Mouse (Mus musculus): ENCODE results near the gene Psg26.

DNA sequence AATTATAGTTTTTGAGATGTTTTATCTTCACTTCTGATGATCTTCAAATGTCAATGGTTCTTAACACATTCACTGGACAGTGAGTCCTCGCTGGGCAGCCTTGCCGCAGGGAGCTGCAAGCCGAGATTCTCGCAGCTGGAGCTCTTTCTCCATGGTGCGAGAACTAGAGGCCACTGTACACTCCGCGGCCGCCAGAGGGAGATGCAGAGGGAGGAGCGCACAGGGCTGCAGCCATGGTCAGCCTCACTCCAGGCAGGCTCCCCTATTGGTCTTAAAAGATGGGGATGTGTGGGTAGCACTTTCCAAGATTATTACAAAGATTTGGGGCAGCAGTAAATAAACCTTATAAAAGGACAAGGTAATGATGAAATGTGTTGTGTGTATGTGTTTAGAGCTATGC, 27.5 kb upstream of the Psg26 start:
- no peak for TF ChIP-seq CTCF (IDR thresholded peaks at IDR 0.05; ENCODE audit: insufficient read depth, low read depth, low read length)
- no peak for TF ChIP-seq POLR2A (IDR thresholded peaks at IDR 0.05; ENCODE audit: insufficient read depth, low read depth, low read length)

Measured in olfactory bulb, adult 2 months (tissue).